Mouse (Mus musculus): ENCODE results near the gene Aqp11.

Gene Aqp11

DNA sequence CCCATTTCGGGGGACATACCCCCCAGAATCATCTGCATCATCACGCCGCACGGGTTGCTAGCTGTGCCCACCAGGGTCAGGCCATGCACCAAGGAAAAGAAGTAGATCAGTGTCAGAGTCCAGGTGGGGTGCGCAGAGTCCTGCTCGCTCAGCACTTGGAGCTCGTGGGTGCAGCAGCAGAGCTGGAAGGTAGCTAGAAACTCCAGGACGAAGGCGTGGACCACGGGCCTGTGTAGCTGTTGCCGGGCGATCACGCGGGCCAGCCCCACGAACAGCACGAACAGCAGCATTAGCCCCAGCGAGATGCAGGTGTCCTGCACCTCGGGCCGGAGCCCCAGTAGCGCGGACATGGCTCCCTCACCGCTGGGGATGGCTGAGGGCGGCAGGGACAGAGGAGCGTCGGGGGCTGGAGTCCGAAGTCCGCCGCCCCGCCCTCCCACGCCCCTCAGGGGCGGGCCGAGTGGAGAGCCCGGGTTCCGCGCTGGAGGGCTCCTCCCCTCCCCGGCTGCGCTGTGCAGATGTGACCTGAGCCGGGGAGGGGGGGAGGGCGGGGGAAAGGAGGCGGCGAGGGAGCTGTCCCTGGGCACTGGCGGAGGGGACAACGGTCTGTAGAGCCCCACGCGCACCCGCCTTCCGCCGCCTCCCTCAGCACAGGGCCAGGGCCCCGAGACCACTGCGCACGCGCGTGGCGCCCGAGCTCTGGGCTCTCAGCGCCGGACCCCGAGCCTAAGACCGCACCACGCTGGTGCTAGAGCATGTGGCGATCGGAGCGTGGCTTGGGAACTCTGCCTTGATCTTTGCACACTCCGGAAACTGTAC, at the start of gene Aqp11:
TSS of gene Aqp11 (minus strand) at position 652 of the 819 bp plus-strand sequence.
- peak; percentile 89 for DNase-seq (ENCODE audit: low spot score)

DNA sequence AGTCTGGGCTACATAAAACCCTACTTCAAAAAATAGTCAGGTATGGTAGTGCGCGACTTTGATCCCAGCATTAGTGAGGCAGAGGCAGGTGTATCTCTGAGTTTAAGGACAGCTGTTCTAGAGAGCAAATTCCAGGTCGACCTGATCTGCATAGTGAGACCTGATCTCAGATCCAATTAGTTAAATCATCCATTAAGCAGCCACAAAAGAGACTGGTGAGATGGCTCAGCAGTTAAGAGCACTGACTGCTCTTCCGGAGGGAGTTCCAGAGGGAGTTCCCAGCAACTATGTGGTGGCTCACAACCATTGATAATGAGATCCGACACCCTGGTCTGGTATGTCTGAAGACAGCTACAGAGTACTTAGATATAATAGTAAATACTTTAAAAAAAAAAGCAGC, 45.4 kb upstream of the Aqp11 start:
- DNase-seq (ENCODE audit: low spot score): no peak

GRCm38 (mm10) chr7:97781496-97781895, 43.4 kb upstream of the Aqp11 start:
- no peak for DNase-seq (ENCODE audit: low spot score)

DNA sequence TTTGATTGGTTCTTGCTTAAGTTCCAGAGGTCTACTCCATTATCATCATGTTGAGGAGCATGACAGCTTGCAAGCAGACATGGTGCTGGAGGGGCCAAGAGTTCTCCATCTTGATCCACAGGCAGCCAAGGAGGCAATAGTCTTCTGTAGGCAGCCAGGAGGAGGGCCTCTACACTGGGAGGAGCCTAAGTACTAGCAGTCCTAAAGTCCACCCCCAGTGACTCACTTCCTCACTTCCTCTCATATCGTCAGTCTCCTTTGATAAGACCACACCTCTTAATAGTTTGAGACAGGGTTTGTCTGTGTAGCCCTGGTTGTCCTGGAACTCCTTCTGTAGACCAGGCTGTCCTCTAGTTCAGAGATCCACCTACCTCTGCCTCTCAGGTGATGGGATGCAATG, 42.7 kb upstream of the Aqp11 start:
- no peak for DNase-seq (ENCODE audit: low spot score)

DNA sequence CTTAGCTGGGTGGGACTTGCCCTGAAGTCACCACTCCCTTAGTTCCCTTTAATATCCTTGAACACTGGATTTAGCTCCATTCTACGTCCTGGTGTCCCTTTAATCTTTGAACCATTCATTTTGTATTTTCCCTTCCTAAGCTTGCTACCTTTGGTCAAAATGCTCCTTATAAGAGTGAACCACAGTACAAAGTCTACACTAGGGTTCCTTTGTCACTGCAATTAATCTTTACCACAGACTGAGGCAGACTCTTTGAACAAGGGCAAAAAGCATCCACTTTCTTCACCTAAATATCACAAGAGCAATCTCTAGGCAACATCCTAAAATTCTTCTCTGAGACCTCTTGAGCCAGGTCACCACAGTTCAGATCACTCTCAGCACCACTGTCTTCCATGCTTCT, 42.1 kb upstream of the Aqp11 start:
- DNase-seq (ENCODE audit: low spot score): no peak

DNA sequence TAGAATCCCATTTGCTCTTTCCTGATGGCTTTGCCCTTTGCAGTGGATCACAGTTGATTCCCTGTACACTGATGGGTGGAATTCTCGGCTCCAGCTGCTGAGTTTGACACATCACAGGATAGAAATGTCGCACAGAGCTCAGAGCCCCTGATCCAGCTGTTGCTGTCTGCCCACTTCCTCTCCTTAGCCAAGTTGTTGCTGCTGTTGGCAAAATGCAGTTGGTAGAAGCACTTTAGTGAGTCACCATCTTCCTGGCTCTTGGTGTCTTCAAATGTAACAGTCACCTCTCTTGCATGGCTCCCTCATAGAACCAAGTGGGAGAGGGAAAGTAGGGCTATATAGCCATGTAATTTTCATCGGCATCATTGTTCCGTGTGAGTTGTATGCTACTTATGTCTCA, 39.1 kb upstream of the Aqp11 start:
- DNase-seq (ENCODE audit: low spot score): no peak

DNA sequence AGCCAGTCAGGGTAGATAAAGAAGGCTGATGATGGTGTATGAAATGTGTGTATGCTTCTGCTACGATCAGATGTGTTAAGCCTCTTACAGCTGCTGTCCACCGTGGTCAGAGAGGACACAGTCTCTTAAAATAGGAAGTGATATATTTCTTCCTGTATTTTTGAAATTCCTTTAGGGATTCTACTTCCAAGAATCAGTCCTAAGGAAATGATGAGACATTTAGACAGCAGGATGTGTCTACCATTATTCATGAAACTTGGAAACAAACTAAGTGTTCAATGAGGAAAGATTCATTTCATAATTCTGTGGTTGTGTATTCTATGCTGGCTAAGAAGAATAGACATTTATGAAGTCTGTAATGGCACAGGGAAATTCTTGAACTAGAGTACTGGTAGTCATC, 37.8 kb upstream of the Aqp11 start:
- no peak for DNase-seq (ENCODE audit: low spot score)

- DNase-seq (ENCODE audit: low spot score): no peak
Measured at GRCm38 (mm10) chr7:97775380-97775779, 37.3 kb upstream of the Aqp11 start.

DNA sequence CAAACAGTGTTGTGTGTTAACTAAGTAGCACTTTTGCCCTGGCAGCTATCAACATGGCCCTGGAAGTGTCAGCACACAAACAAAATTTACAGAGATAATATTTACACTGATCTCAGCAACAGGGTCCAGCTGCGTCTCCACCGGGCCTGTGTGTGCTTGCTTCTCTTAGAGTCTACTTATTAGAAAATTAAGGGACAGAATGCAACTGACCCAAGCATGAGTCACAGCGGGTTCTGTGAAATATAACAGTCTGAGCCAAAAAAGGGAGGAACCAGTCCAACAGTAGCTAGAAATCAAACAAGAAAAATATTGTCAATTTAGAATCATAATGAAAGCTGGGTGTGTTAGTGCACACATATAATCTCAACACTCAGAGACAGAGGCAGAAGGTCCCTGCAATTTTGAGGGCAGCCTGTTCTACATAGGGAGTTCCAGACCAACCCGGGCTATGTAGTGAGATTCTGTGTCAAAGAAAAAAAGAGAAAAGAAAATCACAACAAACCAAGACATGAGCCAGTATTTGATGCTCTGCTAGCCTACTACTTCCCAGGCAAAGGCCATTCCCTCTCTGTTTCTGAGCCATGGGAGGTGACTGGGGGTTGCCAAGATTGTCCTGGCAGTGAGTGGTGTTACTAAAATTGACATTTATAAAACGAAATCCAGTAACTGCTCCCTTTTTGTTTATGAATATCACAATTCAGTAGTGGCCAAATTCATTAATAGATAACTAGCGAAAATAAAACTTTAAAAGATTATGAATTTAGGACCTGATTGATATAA, 32.9 kb upstream of the Aqp11 start:
- DNase-seq (ENCODE audit: low spot score): no peak

GRCm38 (mm10) chr7:97769020-97769419, 30.9 kb upstream of the Aqp11 start:
- DNase-seq (ENCODE audit: low spot score): no peak

DNA sequence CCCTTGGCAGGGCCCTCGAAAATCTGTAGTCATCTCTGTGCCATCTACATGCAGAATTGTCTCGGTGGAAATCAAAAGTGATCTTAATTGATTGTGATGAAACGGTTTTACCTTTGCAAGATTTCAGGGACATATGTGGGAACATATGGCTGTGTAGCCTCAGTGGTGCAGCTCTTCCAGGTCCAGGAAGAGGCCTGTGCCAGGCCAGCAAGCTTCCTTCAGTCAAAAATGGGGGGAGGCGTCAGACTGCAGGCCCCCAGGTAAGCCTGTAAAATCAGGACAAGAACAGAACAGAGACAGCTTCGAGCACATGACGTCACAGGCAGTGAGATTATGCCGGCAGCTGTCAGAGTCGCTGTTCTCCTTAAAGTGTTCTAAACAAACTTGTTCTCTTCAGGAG, 29.8 kb upstream of the Aqp11 start:
- no peak for DNase-seq (ENCODE audit: low spot score)

- no peak for DNase-seq (ENCODE audit: low spot score)
Measured at GRCm38 (mm10) chr7:97766406-97767166, 28.5 kb upstream of the Aqp11 start.

- DNase-seq (ENCODE audit: low spot score): no peak
Measured at GRCm38 (mm10) chr7:97765963-97766347, 27.9 kb upstream of the Aqp11 start.

DNA sequence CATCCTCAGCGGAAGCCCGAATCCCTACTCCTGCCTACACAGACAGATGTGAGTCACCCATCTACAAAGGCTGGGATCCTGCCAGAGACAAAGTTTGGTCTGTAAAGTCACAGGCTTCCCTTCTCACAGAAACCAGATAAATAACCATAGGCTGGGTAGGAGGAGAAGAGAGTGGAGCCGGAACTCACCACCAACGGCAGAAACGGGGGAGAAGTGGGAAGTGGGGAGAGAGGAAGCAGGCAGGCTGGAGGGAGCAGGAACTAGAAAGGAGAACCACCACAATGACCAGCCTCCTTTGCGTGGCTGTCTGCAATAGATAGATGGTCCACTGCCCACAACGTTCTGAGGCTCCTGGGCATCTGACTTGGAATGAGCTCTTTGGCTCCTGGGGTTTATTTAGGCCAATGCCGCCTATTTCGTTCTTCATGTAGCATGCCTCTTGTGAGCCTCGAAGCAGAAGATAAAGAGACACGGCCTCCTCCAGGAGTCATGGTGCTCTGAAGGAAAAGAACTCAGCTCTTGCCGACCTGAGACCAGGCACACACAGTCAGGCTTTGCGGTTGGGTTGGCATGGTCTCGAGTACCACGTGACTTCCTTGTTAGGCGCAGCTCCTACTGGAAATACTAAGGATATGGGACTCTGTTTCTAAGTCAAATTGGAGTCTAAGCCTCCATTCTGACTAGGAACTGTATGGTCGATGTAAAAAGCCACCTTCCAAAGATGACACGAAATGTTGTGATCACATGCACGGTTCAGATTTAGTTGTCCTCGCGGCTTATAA, 27.3 kb upstream of the Aqp11 start:
- DNase-seq (ENCODE audit: low spot score): no peak

DNA sequence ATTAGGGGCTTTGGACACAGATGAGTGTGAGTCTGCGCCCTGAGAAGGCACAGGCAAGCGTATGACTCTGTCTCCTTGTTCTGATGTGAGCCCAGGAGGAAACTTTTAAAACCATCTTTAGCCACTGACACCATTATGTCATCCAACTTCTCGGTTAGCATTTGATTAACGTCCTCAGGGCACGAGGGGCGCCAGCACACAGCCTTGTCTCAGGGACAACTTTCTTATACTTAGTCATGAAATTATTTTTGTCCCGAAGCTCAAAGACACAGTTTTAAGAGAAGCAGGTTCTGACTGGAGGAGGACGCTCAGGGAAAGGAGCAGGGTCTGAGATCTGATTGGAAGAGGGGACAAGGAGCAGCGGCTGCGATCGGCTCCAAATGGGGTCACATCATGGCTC, 26.5 kb upstream of the Aqp11 start:
- no peak for DNase-seq (ENCODE audit: low spot score)

GRCm38 (mm10) chr7:97756967-97757881, 19.1 kb upstream of the Aqp11 start:
- no peak for DNase-seq (ENCODE audit: low spot score)

DNA sequence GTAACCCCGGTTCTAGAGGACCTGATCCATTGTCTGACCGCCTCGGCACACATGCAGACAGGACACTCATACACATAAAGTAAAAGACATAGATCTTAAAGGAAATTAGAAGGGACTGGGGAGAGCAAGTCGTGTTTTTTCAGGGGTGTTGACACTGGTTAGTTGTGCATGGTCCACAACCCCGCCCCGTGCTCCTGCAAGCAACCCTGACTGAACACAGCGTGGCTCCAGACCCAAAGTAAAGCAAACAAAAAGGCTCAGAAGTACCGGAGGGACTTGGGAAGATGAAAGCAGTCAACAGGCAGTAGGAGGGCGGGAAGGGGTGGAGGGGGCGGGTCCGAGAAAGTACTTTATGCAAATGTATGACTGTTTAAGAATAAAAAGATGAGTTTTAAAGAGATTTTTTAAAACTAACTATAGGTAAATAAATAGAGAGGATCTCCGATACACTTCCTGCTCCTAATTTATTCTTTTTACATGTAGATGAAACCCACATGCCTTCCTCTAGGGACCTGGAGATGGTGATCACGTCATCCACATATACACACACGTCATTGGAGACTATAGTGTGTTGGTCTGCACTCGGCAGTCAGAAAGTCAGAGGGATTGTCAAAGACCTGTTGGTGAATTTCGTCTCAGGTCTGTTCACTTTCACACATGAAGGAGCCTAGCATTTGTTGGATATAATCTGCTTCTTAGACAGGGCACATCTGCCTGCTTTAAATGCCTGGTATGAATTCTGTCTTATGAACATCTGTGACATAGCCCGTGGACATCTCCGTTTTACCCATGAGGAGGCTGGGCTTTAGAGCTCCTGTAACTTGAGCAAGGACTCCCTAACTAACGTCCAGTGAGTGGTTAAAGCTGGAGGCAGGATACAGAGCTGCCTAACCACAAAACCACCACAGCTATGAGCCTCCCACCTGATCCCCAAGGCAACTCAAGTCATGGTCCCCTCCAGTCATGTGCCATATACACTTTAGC, 11.4 kb upstream of the Aqp11 start:
- no peak for DNase-seq (ENCODE audit: low spot score)

DNA sequence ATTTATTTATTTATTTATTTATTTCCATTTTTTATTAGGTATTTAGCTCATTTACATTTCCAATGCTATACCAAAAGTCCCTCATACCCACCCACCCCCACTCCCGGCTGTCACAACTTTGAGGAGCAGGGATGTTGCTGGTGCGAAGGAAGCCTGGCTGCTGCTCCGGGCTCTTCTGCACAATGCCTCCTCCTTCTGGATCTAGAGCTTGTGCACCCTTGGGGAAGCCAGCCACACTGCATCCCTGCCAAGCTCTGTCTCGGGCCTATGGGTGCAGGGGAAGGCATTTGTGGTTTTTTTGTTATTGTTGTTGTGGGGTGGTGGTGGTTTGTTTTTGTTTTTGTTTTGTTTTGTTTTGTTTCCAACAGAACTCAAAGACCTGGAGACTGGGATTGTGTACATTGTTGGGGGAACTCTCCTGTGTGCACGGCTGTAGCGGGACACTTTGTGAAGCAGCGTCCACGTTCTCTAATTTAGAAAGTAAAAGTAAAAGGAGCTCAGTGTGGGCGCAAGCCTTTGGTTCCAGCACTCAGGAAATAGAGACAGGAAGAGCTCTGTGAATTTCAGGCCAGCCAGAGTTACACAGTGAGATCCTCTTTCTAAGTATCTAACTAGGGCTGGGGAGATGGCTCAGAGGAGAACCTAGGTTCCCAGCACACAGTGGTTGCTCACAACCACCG, 10.6 kb upstream of the Aqp11 start:
- no peak for DNase-seq (ENCODE audit: low spot score)

Measured in testis, postnatal 10 days (tissue).